Mouse (Mus musculus) CH12.LX (cell line): ENCODE results near the gene Usp25. TPM values are rescaled to one million over a fixed set of nuclear protein-coding genes. Genes with fewer than 3 reads are reported as not detected.

Source experiments
- DNase-seq: peaks from one replicate; pipeline ENCODE4 v3.0.0-alpha.2; 2013; ENCODE audit errors: extremely low read depth
- H3K27ac ChIP-seq: 2 replicates; pipeline ENCODE4 v1.5.1; 2012; ENCODE audit warnings: low read depth, mild to moderate bottlenecking, control low read depth, moderate library complexity; ENCODE audit not compliant: insufficient read depth
- H3K27me3 ChIP-seq: replicated peaks from 2 replicates; pipeline ENCODE3; 2012; ENCODE audit warnings: inconsistent platforms
- H3K36me3 ChIP-seq, 2 experiments: replicated peaks in 1 of 2; 2 replicates each; pipeline versions ENCODE3 to v1.6.1; 2012; ENCODE audit warnings: inconsistent platforms in 1 of 2, low read length in 1 of 2, mild to moderate bottlenecking in 1 of 2, mixed read lengths in 1 of 2, moderate library complexity in 1 of 2; ENCODE audit not compliant: control insufficient read depth in 1 of 2, insufficient read depth in 1 of 2
- H3K4me1 ChIP-seq, 2 experiments: 2 replicates each; pipeline ENCODE4 v1.6.1; 2012; ENCODE audit warnings: inconsistent platforms in 1 of 2, moderate library complexity in 1 of 2; ENCODE audit not compliant: insufficient read depth in 2 of 2, control insufficient read depth in 1 of 2
- H3K4me2 ChIP-seq: 2 replicates; pipeline ENCODE4 v1.6.1; 2012; ENCODE audit warnings: low read depth, mild to moderate bottlenecking, control low read depth; ENCODE audit not compliant: poor library complexity, insufficient read depth, severe bottlenecking
- H3K4me3 ChIP-seq, 3 experiments: fragments of 150-350 bp in 1 of 3; sonication (generic) in 1 of 3; replicated peaks in 1 of 3; 2 replicates each; pipeline versions ENCODE3 to v1.5.1; 2011 to 2012; ENCODE audit warnings: low read depth in 2 of 3, low read length in 2 of 3, mild to moderate bottlenecking in 2 of 3, moderate library complexity in 2 of 3, control low read depth in 1 of 3, improper control_type of control experiment in 1 of 3, inconsistent platforms in 1 of 3, mixed read lengths in 1 of 3; ENCODE audit not compliant: poor library complexity in 1 of 3
- H3K79me2 ChIP-seq: replicated peaks from 2 replicates; pipeline ENCODE4 v1.6.1; 2012; ENCODE audit warnings: mild to moderate bottlenecking, moderate library complexity; ENCODE audit not compliant: control insufficient read depth, poor library complexity, insufficient read depth, severe bottlenecking; ENCODE audit errors: extremely low read depth
- H3K9ac ChIP-seq: 2 replicates; pipeline ENCODE4 v1.6.1; 2012; ENCODE audit warnings: low read depth, mild to moderate bottlenecking, control low read depth, moderate library complexity; ENCODE audit not compliant: insufficient read depth
- H3K9me3 ChIP-seq: replicated peaks from 2 replicates; pipeline ENCODE3; 2012; ENCODE audit warnings: low read length, inconsistent platforms, mixed read lengths
- BHLHE40 ChIP-seq: IDR thresholded peaks from 2 replicates; pipeline ENCODE4 v1.6.1; 2011; ENCODE audit warnings: mild to moderate bottlenecking, low read depth, low read length, improper control_type of control experiment
- CTCF ChIP-seq, 2 experiments: IDR thresholded peaks in 1 of 2; conservative IDR thresholded peaks in 1 of 2; 2 replicates each; pipeline ENCODE4 v1.5.1; 2011 to 2012; ENCODE audit warnings: low read depth in 2 of 2, low read length in 2 of 2, improper control_type of control experiment in 1 of 2, inconsistent platforms in 1 of 2, mild to moderate bottlenecking in 1 of 2, moderate library complexity in 1 of 2
- ETS1 ChIP-seq: conservative IDR thresholded peaks from 2 replicates; pipeline ENCODE4 v1.6.1; 2012; ENCODE audit warnings: low read depth, mild to moderate bottlenecking, inconsistent platforms, low read length, improper control_type of control experiment, moderate library complexity
- GABPA ChIP-seq: IDR thresholded peaks from 2 replicates; pipeline ENCODE4 v1.6.1; 2012; ENCODE audit warnings: low read depth, low read length, improper control_type of control experiment, inconsistent platforms; ENCODE audit not compliant: insufficient replicate concordance
- HCFC1 ChIP-seq: IDR thresholded peaks from 2 replicates; pipeline ENCODE4 v1.6.1; 2012; ENCODE audit warnings: low read depth, mild to moderate bottlenecking, inconsistent platforms, low read length, improper control_type of control experiment
- IRF4 ChIP-seq: IDR thresholded peaks from 2 replicates; pipeline ENCODE4 v1.6.1; 2014; ENCODE audit warnings: low read depth, mild to moderate bottlenecking, inconsistent platforms, low read length, improper control_type of control experiment
- KAT2A ChIP-seq: IDR thresholded peaks from 2 replicates; pipeline ENCODE4 v1.6.1; 2012; ENCODE audit warnings: low read length, improper control_type of control experiment, inconsistent platforms; ENCODE audit not compliant: insufficient replicate concordance
- MAFK ChIP-seq: IDR thresholded peaks from 2 replicates; pipeline ENCODE4 v1.6.1; 2011; ENCODE audit warnings: low read length, improper control_type of control experiment; ENCODE audit not compliant: insufficient replicate concordance
- NELFE ChIP-seq: IDR thresholded peaks from 2 replicates; pipeline ENCODE4 v1.6.1; 2011; ENCODE audit warnings: low read depth, low read length, improper control_type of control experiment
- POLR2A ChIP-seq: IDR thresholded peaks from 2 replicates; pipeline ENCODE4 v1.6.1; 2011; ENCODE audit warnings: low read depth, mild to moderate bottlenecking, improper control_type of control experiment, low read length
- POLR2AphosphoS2 ChIP-seq: IDR thresholded peaks from 2 replicates; pipeline ENCODE4 v1.6.1; 2011; ENCODE audit warnings: low read depth, low read length, improper control_type of control experiment
- RCOR1 ChIP-seq: conservative IDR thresholded peaks from 2 replicates; pipeline ENCODE4 v1.6.1; 2012; ENCODE audit warnings: low read depth, mild to moderate bottlenecking, inconsistent platforms, low read length, improper control_type of control experiment
- TCF12 ChIP-seq: IDR thresholded peaks from 2 replicates; pipeline ENCODE4 v1.6.1; 2014; ENCODE audit warnings: low read depth, mild to moderate bottlenecking, inconsistent platforms, low read length, improper control_type of control experiment
- UBTF ChIP-seq: IDR thresholded peaks from 2 replicates; pipeline ENCODE4 v1.6.1; 2012; ENCODE audit warnings: low read depth, mild to moderate bottlenecking, inconsistent platforms, low read length, improper control_type of control experiment, moderate library complexity
- USF1 ChIP-seq: IDR thresholded peaks from 2 replicates; pipeline ENCODE4 v1.6.1; 2014; ENCODE audit warnings: low read depth, mild to moderate bottlenecking, inconsistent platforms, low read length, improper control_type of control experiment
- USF2 ChIP-seq: conservative IDR thresholded peaks from 2 replicates; pipeline ENCODE4 v1.6.1; 2011; ENCODE audit warnings: low read depth, low read length, improper control_type of control experiment
- ZKSCAN1 ChIP-seq: IDR thresholded peaks from 2 replicates; pipeline ENCODE4 v1.6.1; 2012; ENCODE audit warnings: low read depth, inconsistent platforms, low read length, improper control_type of control experiment, borderline replicate concordance
- ZMIZ1 ChIP-seq: IDR thresholded peaks from 2 replicates; pipeline ENCODE4 v1.6.1; 2012; ENCODE audit warnings: low read depth, mild to moderate bottlenecking, inconsistent platforms, low read length, improper control_type of control experiment
- ZNF384 ChIP-seq: IDR thresholded peaks from 2 replicates; pipeline ENCODE4 v1.6.1; 2012; ENCODE audit warnings: low read depth, low read length, improper control_type of control experiment, inconsistent platforms
- dilution Hi-C: fragments of 300-500 bp; cut with MboI; formaldehyde crosslinking; loops from 2 replicates; pipeline ENCODE4 v1.14.3; 2020; ENCODE audit warnings: low sequenced_read_pairs; ENCODE audit not compliant: extremely low pct_unique_long_range_greater_than_20kb, extremely low pct_ligation_motif_present
- in situ Hi-C: fragments of 300-500 bp; cut with MboI; formaldehyde crosslinking; loops from 3 replicates; pipeline ENCODE4 v1.14.3; 2019; ENCODE audit warnings: low sequenced_read_pairs, low pct_ligation_motif_present, low pct_unique_long_range_greater_than_20kb, mixed read lengths
- polyA plus RNA-seq: library from polyadenylated mRNA; unstranded; fragments of >175 nt; gene quantifications from 2 replicates; pipeline ENCODE4 v1.2.1, GENCODE M21; 2012; ENCODE audit warnings: low read depth; ENCODE audit not compliant: insufficient read length
- total RNA-seq, 2 experiments: library from RNA; depleted of rRNA; stranded (reverse); fragments of 300-350 nt in 1 of 2; fragments of >200 nt in 1 of 2; gene quantifications; 2 replicates each; pipeline ENCODE4 v1.2.3; 2012 to 2014

Gene Usp25
- total and polyA plus RNA-seq, 3 experiments: 30.5 to 42.1 (median 32.5) TPM

DNA sequence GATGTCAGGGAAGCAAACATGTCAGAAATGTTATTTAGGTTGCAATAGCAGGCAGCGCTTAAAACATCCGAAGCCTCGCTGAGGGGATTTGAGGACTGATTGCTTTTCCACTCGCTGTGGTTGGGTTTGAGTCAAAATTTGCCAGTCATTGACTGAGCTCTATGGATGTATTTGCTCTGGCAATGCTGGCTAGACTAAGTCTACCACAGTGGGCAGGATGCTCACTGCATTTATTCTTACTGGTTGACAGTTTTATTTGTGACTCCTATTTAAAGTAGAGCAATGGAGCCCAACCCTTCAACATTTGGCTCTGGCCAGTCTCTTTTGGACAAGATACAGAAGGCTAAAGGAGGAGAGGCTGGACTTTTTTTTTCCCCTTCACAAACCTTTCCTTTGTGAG, 137.4 kb downstream of the Usp25 start:
- H3K9ac ChIP-seq: no peak overlapping the region
- H3K9me3 ChIP-seq: peaks cover 10% of the 10 kb centered on the region
- H3K27me3 ChIP-seq: no peaks in the 10 kb centered on the region
- H3K4me1 ChIP-seq: no peaks in the 10 kb centered on the region
- H3K79me2 ChIP-seq: no peaks in the 10 kb centered on the region
- TF ChIP-seq IRF4: no peak
- no peak for TF ChIP-seq BHLHE40
- TF ChIP-seq USF1: no peak
- no peak for TF ChIP-seq ETS1
- no peak for TF ChIP-seq ZMIZ1
- no peak for TF ChIP-seq KAT2A
- no peak for TF ChIP-seq CTCF (conservative IDR thresholded peaks at IDR 0.05 in 1 of 2, IDR thresholded peaks at IDR 0.05 in 1 of 2; ENCODE audit: low read depth in 2 of 2, low read length in 2 of 2)
- no peak for TF ChIP-seq TCF12
- TF ChIP-seq MAFK: no peak
- no peak for TF ChIP-seq UBTF
- TF ChIP-seq ZNF384: no peak
- no peak overlapping the region for H3K27ac ChIP-seq
- dilution Hi-C loops (no loop called here), in situ Hi-C loops (no loop called here)
- no peak for DNase-seq
- H3K36me3 ChIP-seq: no peaks in the 10 kb centered on the region
- no peak overlapping the region for H3K4me3 ChIP-seq
- H3K4me2 ChIP-seq: no peak overlapping the region

- peaks cover 10% of the 10 kb centered on the region for H3K9me3 ChIP-seq
- no peaks in the 10 kb centered on the region for H3K4me1 ChIP-seq
- H3K36me3 ChIP-seq: no peaks in the 10 kb centered on the region
- DNase-seq: no peak
- H3K27me3 ChIP-seq: no peaks in the 10 kb centered on the region
- H3K9ac ChIP-seq: no peak overlapping the region
- dilution Hi-C loops (no loop called here), in situ Hi-C loops (no loop called here)
- no peak overlapping the region for H3K27ac ChIP-seq
- no peak overlapping the region for H3K4me2 ChIP-seq
- no peak overlapping the region for H3K4me3 ChIP-seq
- no peaks in the 10 kb centered on the region for H3K79me2 ChIP-seq
- TF ChIP-seq ZMIZ1 (no peak), GABPA (no peak), ZKSCAN1 (no peak)
Observed at GRCm38 (mm10) chr16:77152288-77152687, 138.8 kb downstream of the Usp25 start.

DNA sequence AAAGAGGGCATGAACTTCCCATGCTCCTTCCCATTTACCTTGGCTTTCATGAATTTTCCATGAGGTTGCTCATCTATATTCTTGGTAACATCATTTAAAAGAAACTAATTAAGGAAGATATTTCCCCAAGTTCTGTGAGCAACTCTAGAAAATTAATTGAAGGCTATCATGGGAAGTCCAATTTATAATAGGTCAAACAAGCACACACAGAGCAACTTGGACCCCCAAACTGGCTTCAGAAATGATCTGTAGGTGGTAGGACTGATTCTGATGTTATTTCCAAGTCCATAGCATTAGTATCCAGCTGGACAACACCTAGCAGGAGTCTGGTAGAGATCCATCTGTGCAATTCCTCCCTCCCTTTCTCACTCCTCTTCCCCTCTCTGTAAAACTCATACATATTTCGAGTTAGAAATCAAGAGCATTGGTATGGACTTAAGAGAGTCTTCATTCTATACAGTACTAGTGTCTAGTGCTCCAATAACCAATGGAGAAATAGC, 139.8 kb downstream of the Usp25 start:
- TF ChIP-seq RCOR1: no peak
- TF ChIP-seq ZNF384: no peak
- no peak for TF ChIP-seq HCFC1
- TF ChIP-seq POLR2AphosphoS2: no peak
- TF ChIP-seq POLR2A: no peak
- no peak for TF ChIP-seq NELFE
- no peak for TF ChIP-seq USF2
- dilution Hi-C loops (no loop called here), in situ Hi-C loops (no loop called here)
- Histone ChIP-seq H3K4me1 (no peaks in the 10 kb centered on the region), H3K9me3 (peaks cover 10% of the 10 kb centered on the region), H3K9ac (no peak overlapping the region), H3K36me3 (no peaks in the 10 kb centered on the region), H3K27ac (no peak overlapping the region), H3K4me3 (no peak overlapping the region), H3K79me2 (no peaks in the 10 kb centered on the region), H3K4me2 (no peak overlapping the region), H3K27me3 (no peaks in the 10 kb centered on the region)
- no peak for DNase-seq
